Mouse (Mus musculus) C2C12 (cell line): ENCODE results near the gene Adamts12. TPM values are rescaled to one million over a fixed set of nuclear protein-coding genes. Genes with fewer than 3 reads are reported as not detected.

Source experiments
- H3K27me3 ChIP-seq: one replicate; pipeline ENCODE4 v1.6.1; 2011; ENCODE audit not compliant: control insufficient read depth, insufficient read depth, insufficient read length
- H3K36me3 ChIP-seq: one replicate; pipeline ENCODE4 v1.6.1; 2011; ENCODE audit not compliant: control insufficient read depth, insufficient read depth
- H3K4me3 ChIP-seq: one replicate; pipeline ENCODE4 v1.5.1; 2011; ENCODE audit warnings: mild to moderate bottlenecking, control low read depth; ENCODE audit not compliant: poor library complexity, insufficient read depth, severe bottlenecking
- H3K79me2 ChIP-seq: one replicate; pipeline ENCODE4 v1.6.1; 2011; ENCODE audit not compliant: control insufficient read depth, insufficient read depth
- H3K79me3 ChIP-seq: one replicate; pipeline ENCODE4 v1.6.1; 2011; ENCODE audit warnings: low read depth, control low read depth
- H3ac ChIP-seq: one replicate; pipeline ENCODE3; 2011; ENCODE audit warnings: low read depth; ENCODE audit not compliant: control insufficient read depth, insufficient read length
- CEBPB ChIP-seq: IDR thresholded peaks from one replicate; pipeline ENCODE4 v1.6.1; 2011; ENCODE audit warnings: low read depth, mild to moderate bottlenecking, control low read depth, moderate library complexity
- CTCF ChIP-seq: IDR thresholded peaks from one replicate; pipeline ENCODE4 v1.5.1; 2011; ENCODE audit not compliant: control insufficient read depth, insufficient read depth, insufficient read length
- FOSL1 ChIP-seq: IDR thresholded peaks from one replicate; pipeline ENCODE4 v1.8.0; 2011; ENCODE audit warnings: mild to moderate bottlenecking, low read length; ENCODE audit not compliant: poor library complexity, insufficient read depth, severe bottlenecking
- MAX ChIP-seq: IDR thresholded peaks from one replicate; pipeline ENCODE4 v1.6.1; 2011; ENCODE audit warnings: mild to moderate bottlenecking, control low read depth
- MYOD1 ChIP-seq: IDR thresholded peaks from one replicate; pipeline ENCODE4 v1.6.1; 2011; ENCODE audit warnings: low read depth; ENCODE audit not compliant: control insufficient read depth, insufficient read length
- MYOG ChIP-seq: IDR thresholded peaks from one replicate; pipeline ENCODE4 v1.6.1; 2011; ENCODE audit not compliant: control insufficient read depth, insufficient read length; ENCODE audit errors: extremely low read depth
- USF1 ChIP-seq: IDR thresholded peaks from one replicate; pipeline ENCODE4 v1.6.1; 2011; ENCODE audit warnings: low read depth, mild to moderate bottlenecking, control low read depth, moderate library complexity
- polyA plus RNA-seq: library from polyadenylated mRNA; unstranded; fragments of >200 nt; fragmentation: generic; extraction: Trizol; gene quantifications from one replicate; pipeline ENCODE4 v1.2.1, GENCODE M21; 2012; ENCODE audit warnings: missing spikeins

The Adamts12 gene
- polyA plus RNA-seq, 1 experiment, result 0.14 TPM

- H3ac ChIP-seq, result no peak overlapping the region
- peaks cover 29% of the 10 kb centered on the region for H3K79me3 ChIP-seq
- peaks cover 39% of the 10 kb centered on the region for H3K79me2 ChIP-seq
- H3K36me3 ChIP-seq, result peaks cover 100% of the 10 kb centered on the region
- TF ChIP-seq FOSL1 (no peak), USF1 (no peak), MAX (no peak), MYOD1 (no peak), MYOG (no peak), CTCF (no peak), CEBPB (no peak)
- no peak overlapping the region for H3K4me3 ChIP-seq
- no peaks in the 10 kb centered on the region for H3K27me3 ChIP-seq
Measured at GRCm38 (mm10) chr15:11392903-11393302, 328.3 kb downstream of the Adamts12 start.

- Histone ChIP-seq H3K27me3 (no peaks in the 10 kb centered on the region), H3K36me3 (peaks cover 65% of the 10 kb centered on the region), H3K79me2 (peaks cover 55% of the 10 kb centered on the region), H3K4me3 (no peak overlapping the region), H3K79me3 (peaks cover 43% of the 10 kb centered on the region), H3ac (no peak overlapping the region)
- TF ChIP-seq USF1 (no peak), CTCF (no peak), MYOG (no peak), MYOD1 (no peak), MAX (no peak), FOSL1 (no peak), CEBPB (no peak)
Measured at GRCm38 (mm10) chr15:11396421-11396820, 331.8 kb downstream of the Adamts12 start.

Other genes with a start within 250 kb of the Adamts12 start
- gene C1qtnf3, start 112.5 kb upstream of the Adamts12 start, polyA plus RNA-seq, result 4.4 TPM
- gene Amacr, start 83.0 kb upstream of the Adamts12 start, polyA plus RNA-seq, result 19.7 TPM
- not detected for gene Slc45a2, start 64.1 kb upstream of the Adamts12 start, polyA plus RNA-seq
- gene Rxfp3, start 26.8 kb upstream of the Adamts12 start, polyA plus RNA-seq, result 0.02 TPM